Comparison of ENCODE assay signal across 8 mouse cellular contexts in genomic region chr11:106658051-106658880, GRCm38 (mm10). TPM values are rescaled to one million over a fixed set of nuclear protein-coding genes. Genes with fewer than 3 reads are reported as not detected.
DNase-seq lines count a peak whose midpoint lies in the region; ATAC-seq lines count a peak whose summit lies in the region.

No protein-coding gene starts in this region.

- H3K27ac ChIP-seq in hindbrain, embryonic 10.5 days, result peak overlapping the region; percentile 85
- H3K27ac ChIP-seq in lung, embryonic 16.5 days (ENCODE audit: low read length), result peak overlapping the region; percentile 91

- H3K4me1 ChIP-seq in hindbrain, embryonic 10.5 days (replicated peaks), result peaks cover 44% of the 10 kb centered on the region
- H3K4me1 ChIP-seq in lung, embryonic 16.5 days (replicated peaks; ENCODE audit: control insufficient read depth, insufficient read depth, low read length), result peaks cover 37% of the 10 kb centered on the region

- peak overlapping the region; percentile 60 for H3K9ac ChIP-seq in lung, embryonic 16.5 days (ENCODE audit: low read length)

- WGBS in hindbrain, embryonic 10.5 days, result 25% methylated on average over 14 of the region's 14 CpGs
- 7% methylated on average over 14 of the region's 14 CpGs for WGBS in lung, embryonic 16.5 days

- H3K36me3 ChIP-seq in hindbrain, embryonic 10.5 days, result no peaks in the 10 kb centered on the region
- no peaks in the 10 kb centered on the region for H3K36me3 ChIP-seq in lung, embryonic 16.5 days (ENCODE audit: control insufficient read depth, insufficient read depth, low read length)

- peak overlapping the region; percentile 31 for H3K4me2 ChIP-seq in lung, embryonic 16.5 days (ENCODE audit: low read depth, low read length)

- DNase-seq in MN1 (ENCODE audit: low spot score), result peak; percentile 91
- DNase-seq in cerebellum, adult 11-12 months, result peak; percentile 90
- DNase-seq in frontal cortex, postnatal 14 days (ENCODE audit: low spot score in 2 of 2), result peak; percentile 60
- peak; percentile 26 for DNase-seq in hindbrain, embryonic 10.5 days (ENCODE audit: low spot score)
- peak; percentile 83 for DNase-seq in layer of hippocampus, adult 9-11 months
- DNase-seq in right cerebral cortex, postnatal 25 days, result peak; percentile 77

- no peaks in the 10 kb centered on the region for H3K9me3 ChIP-seq in hindbrain, embryonic 10.5 days
- no peaks in the 10 kb centered on the region for H3K9me3 ChIP-seq in lung, embryonic 16.5 days (ENCODE audit: control insufficient read depth, low read length)

- no peaks in the 10 kb centered on the region for H3K27me3 ChIP-seq in hindbrain, embryonic 10.5 days (ENCODE audit: insufficient read depth, poor library complexity, severe bottlenecking)
- H3K27me3 ChIP-seq in lung, embryonic 16.5 days (ENCODE audit: control insufficient read depth, insufficient read depth, low read depth, low read length), result no peaks in the 10 kb centered on the region

- no peak overlapping the region for H3K4me3 ChIP-seq in hindbrain, embryonic 10.5 days
- H3K4me3 ChIP-seq in lung, embryonic 16.5 days (ENCODE audit: low read length), result no peak overlapping the region

- ATAC-seq in lung, embryonic 16.5 days (ENCODE audit: low read depth), result peak; percentile 88
- ATAC-seq in erythroid progenitor cell, adult 5-6 weeks (replicated peaks; ENCODE audit: low FRiP score, poor library complexity, severe bottlenecking), result no peak

RNA-seq across cellular contexts. Expression of gene Tex2, which starts 45.0 kb away (rescaled TPM):
- 6.9 and 7.9 TPM in 2 replicates for polyA plus RNA-seq in hindbrain, embryonic 10.5 days (2016; fragmentation: Nextera tagmentation; extraction: Ambion mirVana)
- 10.4 and 11.5 TPM in 2 replicates for polyA plus RNA-seq in lung, embryonic 16.5 days (2015; fragmentation: Nextera tagmentation; extraction: Ambion mirVana)
- total RNA-seq in erythroid progenitor cell, adult 5-6 weeks (2015; ENCODE audit: low replicate concordance), result 18.9 and 32.1 TPM in 2 replicates
- total RNA-seq in erythroid progenitor cell, adult 5-6 weeks (2017; ENCODE audit: low replicate concordance), result 35.9 and 41.8 TPM in 2 replicates

Comparison
In these comparisons a context has a peak if more than half of its experiments do, and no peak if none do; other contexts are left out.
1. DNase-seq: peak in every context shown above with its lines; median percentile 91 in MN1; 90 in cerebellum, adult 11-12 months; 83 in layer of hippocampus, adult 9-11 months; 77 in right cerebral cortex, postnatal 25 days; 60 in frontal cortex, postnatal 14 days; 26 in hindbrain, embryonic 10.5 days.